Mouse (Mus musculus): ENCODE data around the gene Imp3. TPM values are rescaled to one million over a fixed set of nuclear protein-coding genes. Genes with fewer than 3 reads are reported as not detected.
"Not testable (repeated sequence)": the region's sequence is repeated elsewhere in the genome, so short reads cannot be mapped to it uniquely, and the experiment has no call there.

Gene Imp3
- total RNA-seq (2021) = 10 to 100 TPM; 55.8 to 58.3 TPM
- long read RNA-seq, experiment 1, transcript Imp3-201 (1 exons, 924 nt) = major isoform, 53 of 53 reads
- long read RNA-seq, experiment 1, partial matches to known transcripts = 0 of 53 reads
- long read RNA-seq, experiment 1, other reads (novel, unspliced or antisense) = 0 of 53 reads
- long read RNA-seq, experiment 2, transcript Imp3-201 (1 exons, 924 nt) = major isoform, 47 of 47 reads
- long read RNA-seq, experiment 2, partial matches to known transcripts = 0 of 47 reads
- long read RNA-seq, experiment 2, other reads (novel, unspliced or antisense) = 0 of 47 reads

DNA sequence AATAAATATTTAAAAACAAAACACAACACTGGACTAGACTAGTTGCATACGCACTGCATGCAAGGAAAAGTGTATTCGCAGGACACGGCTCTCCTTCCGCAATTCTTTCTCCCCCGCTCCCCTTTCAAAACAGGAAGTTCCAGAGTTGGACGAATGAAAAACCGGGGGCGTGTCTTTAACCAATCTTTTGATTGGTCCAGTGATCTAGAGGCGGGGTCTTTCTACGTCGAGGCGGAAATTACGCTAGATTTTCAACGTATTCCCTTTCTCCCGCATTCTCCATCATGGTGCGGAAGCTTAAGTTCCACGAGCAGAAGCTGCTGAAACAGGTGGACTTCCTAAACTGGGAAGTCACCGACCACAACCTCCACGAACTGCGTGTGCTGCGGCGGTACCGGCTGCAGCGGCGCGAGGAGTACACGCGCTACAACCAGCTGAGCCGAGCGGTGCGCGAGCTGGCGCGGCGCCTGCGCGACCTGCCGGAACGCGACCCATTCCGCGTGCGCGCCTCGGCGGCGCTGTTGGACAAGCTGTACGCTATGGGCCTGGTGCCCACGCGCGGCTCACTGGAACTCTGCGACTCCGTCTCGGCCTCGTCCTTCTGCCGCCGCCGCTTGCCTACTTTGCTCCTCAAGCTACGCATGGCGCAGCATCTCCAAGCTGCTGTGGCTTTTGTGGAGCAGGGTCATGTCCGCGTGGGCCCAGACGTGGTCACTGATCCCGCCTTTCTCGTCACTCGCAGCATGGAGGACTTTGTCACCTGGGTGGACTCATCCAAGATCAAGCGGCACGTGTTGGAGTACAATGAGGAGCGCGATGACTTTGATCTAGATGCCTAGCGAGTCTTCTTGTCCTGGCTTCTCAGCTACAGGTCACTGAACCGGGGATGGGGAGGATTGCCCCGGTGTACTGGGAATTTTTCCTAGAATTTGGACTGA is at the start of gene Imp3:
Gene Imp3 (plus strand): TSS at position 253 of the 938 bp plus-strand sequence.
- DNase-seq = peak; percentile 95 to 97

DNA sequence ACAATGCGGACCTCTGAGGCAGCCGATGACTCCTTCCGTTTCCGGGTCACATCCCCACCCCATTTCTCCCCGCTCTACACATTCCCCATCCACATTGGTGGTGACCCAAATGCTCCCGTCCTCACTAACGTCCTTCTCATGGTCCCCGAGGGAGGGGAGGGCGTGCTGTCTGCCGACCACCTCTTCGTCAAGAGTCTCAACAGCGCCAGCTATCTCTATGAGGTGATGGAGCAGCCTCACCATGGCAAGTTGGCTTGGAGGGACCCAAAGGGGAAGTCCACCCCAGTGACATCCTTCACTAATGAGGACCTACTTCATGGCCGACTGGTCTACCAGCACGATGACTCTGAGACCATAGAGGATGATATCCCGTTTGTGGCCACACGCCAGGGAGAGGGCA is 49.7 kb upstream of the Imp3 start:
- no peak for DNase-seq

DNA sequence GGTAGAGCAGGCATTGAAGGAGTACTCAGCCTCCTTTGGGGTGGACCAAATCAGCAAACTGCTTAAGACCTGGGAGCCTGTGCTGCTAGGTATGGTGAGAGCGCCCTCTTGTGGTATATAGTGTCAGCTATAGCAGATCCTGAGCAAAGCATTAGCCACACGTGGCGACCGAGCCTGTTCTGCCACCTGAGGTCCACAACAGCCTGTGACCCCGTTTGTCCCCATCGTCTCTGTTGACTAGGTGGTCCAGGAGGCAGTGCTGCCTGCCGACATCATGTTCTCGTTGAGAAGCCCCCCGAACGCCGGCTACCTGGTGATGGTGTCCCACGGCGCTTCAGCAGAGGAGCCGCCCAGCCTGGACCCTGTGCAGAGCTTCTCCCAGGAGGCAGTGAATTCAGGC is 47.5 kb upstream of the Imp3 start:
- DNase-seq = peak; percentile 77 to 87

DNA sequence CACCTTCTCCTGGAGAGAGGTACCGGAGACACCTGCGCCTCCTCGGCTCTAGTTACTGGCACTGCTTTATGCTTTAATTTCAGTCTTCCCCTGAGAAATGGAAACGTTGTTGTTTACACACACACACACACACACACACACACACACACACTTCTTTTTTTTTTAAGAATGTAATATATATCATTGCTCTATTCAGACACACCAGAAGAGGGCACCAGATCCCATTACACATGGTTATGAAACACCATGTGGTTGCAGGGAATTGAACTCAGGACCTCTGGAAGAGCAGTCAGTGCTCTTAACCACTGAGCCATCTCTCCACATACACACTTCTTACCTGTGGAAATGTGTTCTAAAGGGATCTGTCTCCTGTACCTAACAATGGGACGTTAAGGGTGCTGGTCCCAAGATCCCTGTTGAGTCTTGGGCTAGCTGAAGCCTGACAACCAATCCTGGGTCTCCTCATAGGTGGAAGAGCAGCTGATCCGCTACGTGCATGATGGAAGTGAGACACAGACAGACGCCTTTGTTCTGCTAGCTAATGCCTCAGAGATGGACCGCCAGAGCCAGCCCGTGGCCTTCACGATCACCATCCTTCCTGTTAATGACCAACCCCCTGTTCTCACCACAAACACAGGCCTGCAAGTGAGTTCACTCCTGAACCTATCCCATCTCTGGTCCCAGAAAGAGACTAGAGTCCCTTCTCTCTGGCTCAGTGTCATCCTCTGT is 46.6 kb upstream of the Imp3 start:
- DNase-seq = no peak

DNA sequence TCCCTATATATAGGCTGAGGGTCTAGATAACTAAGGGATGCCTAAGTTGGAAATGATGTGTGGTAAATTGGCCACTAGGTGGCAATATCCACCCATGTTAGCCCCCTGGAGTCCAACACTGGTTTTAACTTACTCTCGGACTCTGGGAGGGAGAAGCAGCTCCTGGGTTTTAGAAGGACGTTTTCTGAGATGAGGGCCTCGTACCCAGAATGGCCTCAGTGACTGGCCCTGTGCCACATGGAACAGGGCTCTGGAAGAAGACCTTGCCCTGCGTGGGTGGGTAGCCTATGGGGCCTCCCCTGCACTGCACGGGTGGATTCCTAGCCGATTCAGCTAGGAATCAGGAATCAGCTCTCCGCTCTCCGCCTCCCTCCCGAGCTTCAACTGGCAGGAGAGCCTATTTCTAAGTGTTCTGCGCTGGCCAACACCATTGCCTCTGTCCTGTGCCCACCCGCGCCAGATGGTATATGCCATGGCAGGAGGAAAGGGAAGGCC is 45.7 kb upstream of the Imp3 start:
- peak; percentile 79 to 81 for DNase-seq

DNA sequence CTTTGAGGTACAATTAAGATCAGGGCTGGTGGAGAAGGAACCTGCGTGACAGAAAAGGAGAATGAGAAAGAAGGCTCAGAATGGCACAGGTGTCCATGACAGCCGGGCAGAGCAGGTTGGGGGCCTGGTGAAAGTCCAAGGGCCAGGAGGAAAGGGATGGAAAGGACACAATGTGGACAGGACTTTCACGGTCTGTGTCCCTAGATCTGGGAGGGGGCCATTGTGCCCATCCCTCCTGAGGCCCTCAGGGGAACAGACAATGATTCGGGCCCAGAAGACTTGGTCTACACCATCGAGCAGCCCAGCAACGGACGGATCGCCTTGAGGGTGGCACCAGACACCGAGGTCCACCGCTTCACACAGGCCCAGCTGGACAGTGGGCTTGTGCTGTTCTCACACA is 45.2 kb upstream of the Imp3 start:
- DNase-seq = no peak

DNA sequence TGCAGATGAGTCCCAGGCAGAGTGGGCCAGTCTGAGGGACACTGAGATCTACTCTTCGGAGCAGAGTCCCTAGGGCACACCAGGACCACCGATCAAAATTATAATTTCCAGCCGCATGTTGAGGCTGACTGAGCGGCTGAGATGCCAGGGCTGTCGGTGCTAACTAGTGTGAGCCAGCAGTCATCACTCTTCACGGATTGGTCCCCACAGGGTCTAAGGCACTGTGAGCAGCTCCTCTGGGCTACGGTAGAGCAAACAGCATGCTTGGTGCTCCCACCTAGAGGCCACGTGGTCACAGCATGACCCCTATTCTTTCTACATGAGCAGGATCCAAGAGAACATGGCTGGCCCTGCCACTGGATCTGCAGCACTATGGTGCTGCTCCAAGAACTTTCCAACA is 44.0 kb upstream of the Imp3 start:
- DNase-seq = no peak

DNA sequence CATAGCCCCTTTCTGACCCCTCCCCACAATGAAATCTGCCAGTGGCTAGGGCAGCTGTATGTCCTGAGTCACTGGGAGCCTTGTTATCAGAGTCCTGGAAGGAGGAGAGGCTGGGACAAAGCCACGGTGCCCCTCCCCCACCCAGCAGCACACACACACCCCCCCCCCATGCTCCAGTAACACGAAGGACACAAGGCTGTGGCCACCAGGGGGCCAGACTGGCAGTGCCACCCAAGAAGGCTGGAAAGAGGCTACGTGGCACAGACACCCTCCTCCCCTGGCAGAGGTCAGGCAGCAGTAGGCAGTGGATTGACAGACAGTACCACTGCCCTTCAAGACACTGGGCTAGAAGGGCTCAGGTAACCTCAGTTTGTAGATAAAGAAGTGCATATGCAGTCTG is 43.3 kb upstream of the Imp3 start:
- no peak for DNase-seq

DNA sequence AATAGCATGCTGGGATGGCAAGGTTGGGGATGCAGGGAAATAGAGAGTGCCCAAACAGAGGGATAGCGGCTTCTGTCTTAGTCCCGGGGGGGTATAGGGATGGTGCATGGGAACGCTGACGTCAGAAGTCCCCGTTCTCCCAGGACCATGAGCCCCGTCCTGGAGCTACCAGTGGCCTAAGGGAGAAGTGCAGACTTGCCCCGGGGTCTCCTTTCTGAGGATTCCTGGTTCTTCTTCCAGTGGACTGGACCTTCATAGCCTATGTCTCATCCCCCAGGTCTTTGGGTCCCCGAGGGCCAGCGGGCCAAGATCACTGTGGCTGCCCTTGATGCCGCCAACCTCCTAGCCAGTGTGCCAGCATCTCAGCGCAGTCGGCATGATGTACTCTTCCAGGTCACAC is 40.5 kb upstream of the Imp3 start:
- DNase-seq = no peak

DNA sequence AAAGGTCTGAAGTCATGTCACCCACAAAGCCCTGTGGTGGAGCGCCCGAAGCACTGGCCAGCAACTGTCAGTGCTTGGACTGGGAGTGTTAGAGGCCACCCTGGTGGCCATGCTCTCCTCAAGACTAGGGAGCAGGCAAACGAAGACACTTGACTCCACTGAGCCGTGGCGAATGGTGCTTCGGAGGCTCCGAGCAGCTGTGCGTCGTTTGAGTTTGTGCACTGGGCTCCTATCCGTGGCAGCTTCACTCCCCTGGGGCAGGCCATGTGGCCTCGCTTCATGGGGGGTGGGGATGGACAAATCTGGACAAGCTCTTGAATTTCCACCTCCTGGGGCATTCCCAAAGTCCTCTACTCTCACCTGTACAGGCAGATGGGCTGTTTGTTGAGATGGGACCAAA is 37.9 kb upstream of the Imp3 start:
- DNase-seq = no peak

DNA sequence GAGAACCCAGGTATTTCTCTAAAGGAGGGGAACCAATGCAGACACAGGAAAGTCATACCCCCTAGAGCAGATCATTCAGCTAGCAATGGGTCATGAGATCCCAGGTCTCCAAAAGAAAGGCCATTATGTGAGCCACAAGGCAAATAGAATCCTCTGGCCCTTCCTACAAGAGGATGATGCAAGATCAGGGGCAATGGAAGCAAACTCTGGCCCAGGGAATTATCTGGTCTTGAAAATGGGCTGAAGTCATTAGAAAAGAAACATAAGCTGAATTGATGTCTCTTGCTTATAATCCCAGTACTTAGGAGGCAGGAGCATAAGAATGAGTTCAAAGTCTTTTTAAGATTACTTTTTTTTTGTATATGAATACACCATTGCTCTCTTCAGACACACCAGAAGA is 37.2 kb upstream of the Imp3 start:
- no peak for DNase-seq

DNA sequence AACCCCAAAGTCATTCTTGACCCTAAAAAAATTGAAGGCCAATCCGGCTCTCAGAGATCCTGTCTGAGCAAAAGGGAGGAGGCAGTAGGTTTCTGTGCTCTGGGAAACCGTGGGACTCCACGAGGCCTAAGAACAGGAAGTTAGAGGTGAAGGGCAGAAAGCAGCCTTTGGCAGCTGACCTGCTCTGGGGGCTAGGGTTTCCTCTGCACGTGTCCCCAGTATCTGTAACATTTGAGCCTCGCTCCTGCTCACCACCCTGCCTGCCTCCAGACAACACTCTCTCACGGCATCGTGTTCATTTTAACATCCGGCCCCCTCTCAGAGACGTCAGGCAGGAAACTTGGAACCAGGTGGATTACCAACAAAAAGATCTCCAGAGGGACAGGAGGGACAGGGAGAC is 36.7 kb upstream of the Imp3 start:
- DNase-seq = peak in 1 of 2 experiments; percentile 53

DNA sequence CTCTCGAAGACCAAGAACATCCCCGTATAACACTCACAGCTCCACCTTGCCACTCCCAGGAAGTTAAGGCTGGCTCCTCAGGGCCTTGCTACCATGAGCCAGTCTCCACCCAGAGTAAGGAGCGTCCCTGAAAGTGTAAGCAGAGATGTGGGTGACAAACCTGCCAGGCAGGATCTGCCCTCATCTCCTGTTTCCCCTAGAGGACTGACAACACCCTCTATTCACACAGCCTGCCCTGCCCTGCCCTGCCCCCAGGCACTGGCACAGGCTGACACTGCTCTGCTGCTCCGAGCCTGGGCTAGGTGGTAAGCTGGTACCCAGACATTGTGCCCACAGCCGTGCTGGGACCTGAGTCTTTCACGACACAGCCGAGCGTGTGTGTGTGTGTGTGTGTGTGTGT is 36.1 kb upstream of the Imp3 start:
- DNase-seq = no peak

DNA sequence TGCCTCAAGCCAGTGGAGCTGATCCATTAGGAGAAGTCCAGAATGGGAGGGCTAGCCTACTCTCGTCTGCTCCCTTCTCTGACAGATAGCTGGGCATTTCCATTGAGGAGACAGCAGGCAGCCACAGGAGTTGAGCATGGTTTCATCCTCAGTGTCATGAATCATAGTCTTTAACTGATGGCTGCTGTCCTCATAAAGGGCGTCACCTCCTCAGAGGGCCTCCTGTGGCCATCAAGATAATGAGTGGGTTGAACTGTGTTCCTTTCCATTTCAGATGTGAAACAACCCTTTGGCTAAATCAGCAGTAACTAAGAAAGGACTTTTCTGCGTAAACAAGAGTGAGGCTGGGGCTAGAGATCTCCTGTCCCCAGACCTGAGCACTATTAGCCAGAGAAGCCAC is 33.6 kb upstream of the Imp3 start:
- DNase-seq = no peak

DNA sequence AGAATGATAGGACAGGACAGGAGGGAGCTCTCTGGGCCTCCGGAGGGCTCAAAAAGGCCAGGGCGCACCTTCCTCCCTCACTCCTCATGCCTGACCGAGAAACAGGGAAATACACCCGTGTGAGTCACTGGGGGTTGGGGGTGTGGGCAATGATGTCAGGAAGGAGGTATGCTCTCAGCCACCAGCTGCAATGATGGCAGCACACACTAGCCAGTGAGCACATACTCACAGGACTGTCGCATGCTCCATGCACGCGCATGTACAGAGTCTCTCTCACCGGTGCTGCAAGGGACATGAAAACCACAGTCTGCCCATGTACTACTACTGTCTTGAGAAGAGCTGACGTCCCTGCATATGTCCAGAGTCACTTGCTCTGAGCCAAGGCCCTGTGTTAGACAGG is 29.7 kb upstream of the Imp3 start:
- peak in 1 of 2 experiments; percentile 28 for DNase-seq

DNA sequence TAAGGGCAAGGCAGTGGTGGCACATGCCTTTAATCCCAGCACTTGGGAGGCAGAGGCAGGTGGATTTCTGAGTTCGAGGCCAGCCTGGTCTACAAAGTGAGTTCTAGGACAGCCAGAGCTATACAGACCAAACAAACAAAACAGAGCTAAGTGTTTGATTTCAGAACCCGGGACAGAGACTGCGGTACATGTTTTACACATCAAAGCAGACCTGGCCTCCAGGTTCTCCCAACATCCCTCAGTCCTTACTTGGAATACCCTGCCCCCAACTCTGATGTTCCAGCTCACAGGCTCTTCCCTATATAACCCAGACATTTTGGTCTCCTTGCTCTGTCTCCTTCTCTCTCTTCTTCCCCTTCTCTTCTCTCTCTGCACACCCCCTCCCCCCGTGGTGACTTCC is 27.3 kb upstream of the Imp3 start:
- not testable (repeated sequence) for DNase-seq

DNA sequence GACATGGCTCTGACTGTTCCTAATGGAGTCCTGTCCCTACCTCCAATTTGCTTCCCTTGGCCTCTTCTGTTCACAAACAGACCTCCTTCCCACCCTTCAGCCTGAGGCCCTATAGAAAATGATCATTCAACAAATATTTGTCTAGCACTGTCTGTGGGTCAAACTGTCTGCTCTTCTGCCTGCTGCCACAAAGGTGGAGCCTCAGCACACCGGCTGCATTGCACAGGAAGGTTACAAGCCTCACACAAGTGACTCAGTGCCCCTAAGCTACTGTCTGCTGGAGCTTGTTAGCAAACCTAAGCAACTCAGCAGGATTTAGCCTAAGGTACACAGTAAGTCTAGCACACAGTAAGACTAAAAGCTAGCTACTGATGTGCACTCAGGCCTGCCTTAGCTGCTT is 26.3 kb upstream of the Imp3 start:
- DNase-seq = no peak

DNA sequence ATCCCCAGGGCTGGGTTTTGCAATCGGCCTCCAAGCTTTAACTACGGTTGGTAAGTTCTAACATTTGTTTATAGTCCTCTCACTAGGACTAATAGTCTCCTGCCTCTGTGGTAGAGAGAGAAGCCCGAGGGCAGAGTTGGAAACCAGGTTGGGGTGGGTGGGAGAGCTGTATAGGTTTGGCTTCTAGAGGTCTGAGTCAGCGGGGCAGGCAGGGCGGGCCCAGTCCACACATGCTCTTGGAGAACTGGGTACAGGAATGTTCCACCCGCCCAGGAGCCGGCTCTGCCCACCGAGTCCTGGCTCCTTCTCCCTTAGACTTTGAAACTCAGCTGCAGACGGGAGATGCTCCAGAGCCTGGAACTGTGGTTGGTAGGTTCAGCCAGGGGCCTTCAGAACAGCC is 23.3 kb upstream of the Imp3 start:
- no peak for DNase-seq

DNA sequence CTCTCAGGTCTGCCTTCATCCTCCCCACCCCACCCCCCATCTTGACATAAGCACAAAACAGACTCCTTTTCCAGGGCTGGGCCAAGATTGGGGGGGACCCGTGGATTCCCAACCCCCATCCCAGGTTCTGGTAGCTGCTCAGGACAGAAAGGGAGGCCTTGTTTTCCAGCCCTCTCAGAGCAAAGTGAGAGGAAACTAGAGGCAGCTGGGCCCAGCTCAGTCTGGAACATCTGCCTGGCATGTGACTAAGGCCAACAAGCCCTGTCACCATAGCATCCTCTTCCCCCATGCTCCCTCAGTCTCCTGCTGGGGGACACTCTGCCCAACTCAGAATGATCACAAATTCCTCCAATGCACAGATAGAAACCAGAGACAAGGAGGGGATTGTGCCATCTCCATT is 22.2 kb upstream of the Imp3 start:
- no peak for DNase-seq

DNA sequence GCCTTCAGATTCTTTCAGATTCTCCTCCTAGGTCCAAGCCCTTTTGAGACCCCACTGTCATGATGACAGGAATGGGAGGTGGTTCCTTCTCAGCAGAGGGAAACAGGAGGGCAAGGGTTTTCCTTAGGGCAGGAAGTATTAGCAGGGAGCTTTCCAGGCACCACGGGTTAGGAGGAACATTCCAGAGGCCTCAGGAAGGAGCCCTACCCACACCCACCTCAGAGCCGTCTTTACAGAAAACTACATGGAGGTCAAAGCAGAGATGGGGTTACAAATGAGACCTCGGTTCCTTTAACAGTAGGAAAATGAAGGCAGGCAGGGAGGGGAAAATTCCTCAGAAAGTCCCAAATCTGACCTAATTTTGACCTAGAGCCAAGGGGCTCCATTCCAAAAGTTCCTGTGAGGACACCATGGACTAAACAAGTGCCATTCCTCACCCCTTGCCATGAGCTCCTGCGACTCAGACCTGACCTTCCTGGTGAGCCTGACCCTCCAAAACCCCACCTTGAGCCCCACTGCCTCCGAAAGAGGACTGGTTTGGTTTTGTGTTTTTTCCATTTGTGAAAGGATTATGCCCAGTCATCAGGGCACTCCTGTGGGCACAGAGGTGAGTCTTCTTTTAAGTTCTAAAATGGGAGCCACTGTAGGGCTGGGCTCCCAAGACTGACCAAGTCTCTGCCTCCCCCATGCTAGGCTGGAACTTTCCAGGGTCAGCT is 21.4 kb upstream of the Imp3 start:
- peak; percentile 62 to 71 for DNase-seq

DNA sequence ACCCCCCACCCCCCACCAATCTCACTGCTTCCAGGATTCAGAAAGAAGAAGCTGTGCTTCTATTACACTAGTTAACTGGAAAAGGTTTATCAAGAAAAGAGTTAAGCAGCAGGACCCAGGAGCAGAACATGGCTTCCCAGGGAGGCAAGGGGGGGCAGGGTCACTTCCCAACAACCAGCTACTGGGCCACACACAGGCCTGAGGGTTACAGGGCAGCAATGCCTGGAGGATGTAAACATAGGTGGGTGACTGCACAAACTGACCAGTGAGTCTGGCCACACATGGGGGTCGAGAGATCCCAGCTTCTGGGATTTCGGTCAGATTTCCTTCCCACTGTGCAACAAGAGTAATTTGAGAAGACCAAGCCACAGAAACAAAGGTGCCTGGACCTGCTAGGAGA is 20.1 kb upstream of the Imp3 start:
- no peak for DNase-seq

DNA sequence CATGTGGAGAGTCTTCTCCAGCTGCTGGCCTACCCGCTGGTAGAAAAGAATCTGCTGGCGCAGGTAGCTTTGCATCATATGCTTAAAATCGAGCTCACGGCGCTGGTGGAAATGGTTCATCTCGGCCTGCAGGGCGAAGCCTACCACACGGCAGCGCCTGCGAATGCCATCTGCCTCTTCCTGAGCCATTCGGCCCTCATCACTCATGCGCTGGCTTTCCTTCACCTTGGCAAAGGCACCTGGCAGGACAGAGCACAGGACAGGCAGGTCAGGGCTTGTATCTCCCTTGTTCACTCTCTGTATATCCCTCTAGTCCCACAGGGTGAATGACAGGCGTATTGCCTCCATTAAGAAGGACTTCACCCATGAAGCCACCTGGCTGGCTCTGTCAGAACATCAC is 18.8 kb upstream of the Imp3 start:
- no peak for DNase-seq
